Mouse (Mus musculus): ENCODE measurements around the gene Tmem45a2. TPM values are rescaled to one million over a fixed set of nuclear protein-coding genes. Genes with fewer than 3 reads are reported as not detected.

Tmem45a2 gene
- polyA plus RNA-seq, 1 experiment from 2014 or later: not detected

Other genes with a start within 250 kb of the Tmem45a2 start
- 13.0 and 13.8 TPM in 2 replicates for gene Tmem45a, start 185.2 kb downstream of the Tmem45a2 start, polyA plus RNA-seq (2014; fragmentation: Nextera tagmentation; extraction: Ambion mirVana)
- not detected in 2 replicates for gene Lnp1, start 143.3 kb downstream of the Tmem45a2 start, polyA plus RNA-seq (2014; fragmentation: Nextera tagmentation; extraction: Ambion mirVana)
- 62.3 and 72.1 TPM in 2 replicates for gene Tomm70a, start 50.3 kb upstream of the Tmem45a2 start, polyA plus RNA-seq (2014; fragmentation: Nextera tagmentation; extraction: Ambion mirVana)
- gene Nit2, start 96.0 kb upstream of the Tmem45a2 start, polyA plus RNA-seq (2014; fragmentation: Nextera tagmentation; extraction: Ambion mirVana): 70.0 and 71.5 TPM in 2 replicates
- gene Tbc1d23, start 160.1 kb upstream of the Tmem45a2 start, polyA plus RNA-seq (2014; fragmentation: Nextera tagmentation; extraction: Ambion mirVana): 25.8 and 26.0 TPM in 2 replicates
- 0.10 and 0.13 TPM in 2 replicates for gene Tmem30c, start 221.5 kb upstream of the Tmem45a2 start, polyA plus RNA-seq (2014; fragmentation: Nextera tagmentation; extraction: Ambion mirVana)